Mouse (Mus musculus) liver, adult 2 months (tissue): ENCODE data around the gene Rtp4. TPM values are rescaled to one million over a fixed set of nuclear protein-coding genes. Genes with fewer than 3 reads are reported as not detected.

ENCODE experiments used
- DNase-seq: peaks from one replicate; pipeline ENCODE4 v3.0.0-alpha.2; 2011; ENCODE audit warnings: low read depth, low spot score; ENCODE audit errors: extremely low read depth
- H3K27ac ChIP-seq: fragments of 200-500 bp; replicated peaks from 2 replicates; pipeline ENCODE4 v1.5.1; 2012; ENCODE audit warnings: low read depth, mild to moderate bottlenecking, control low read depth, inconsistent platforms, low read length; ENCODE audit not compliant: insufficient read depth
- H3K27me3 ChIP-seq: fragments of 200-500 bp; 2 replicates; pipeline ENCODE4 v1.6.1; 2012; ENCODE audit warnings: mild to moderate bottlenecking, moderate library complexity, low read length, inconsistent platforms; ENCODE audit not compliant: control insufficient read depth, insufficient read depth
- H3K36me3 ChIP-seq: fragments of 200-500 bp; 2 replicates; pipeline ENCODE4 v1.6.1; 2012; ENCODE audit warnings: low read length, inconsistent platforms; ENCODE audit not compliant: control insufficient read depth, insufficient read depth
- H3K4me1 ChIP-seq: fragments of 200-500 bp; 2 replicates; pipeline ENCODE4 v1.6.1; 2011; ENCODE audit warnings: low read length; ENCODE audit not compliant: control insufficient read depth, insufficient read depth
- H3K4me3 ChIP-seq: fragments of 200-500 bp; 2 replicates; pipeline ENCODE4 v1.5.1; 2011; ENCODE audit warnings: low read depth, mild to moderate bottlenecking, control low read depth, low read length, moderate library complexity; ENCODE audit not compliant: insufficient read depth
- H3K79me2 ChIP-seq: fragments of 200-500 bp; 2 replicates; pipeline ENCODE4 v1.6.1; 2012; ENCODE audit warnings: inconsistent platforms, mild to moderate bottlenecking, low read length, moderate library complexity; ENCODE audit not compliant: control insufficient read depth, insufficient read depth
- H3K9ac ChIP-seq: fragments of 200-500 bp; 2 replicates; pipeline ENCODE4 v1.6.1; 2012; ENCODE audit warnings: low read depth, mild to moderate bottlenecking, control low read depth, inconsistent platforms, low read length
- CTCF ChIP-seq: fragments of 200-500 bp; IDR thresholded peaks from 2 replicates; pipeline ENCODE4 v1.5.1; 2011; ENCODE audit warnings: low read depth, low read length, control low read depth
- POLR2A ChIP-seq: fragments of 200-500 bp; IDR thresholded peaks from 2 replicates; pipeline ENCODE4 v1.6.1; 2011; ENCODE audit warnings: low read length, control low read depth; ENCODE audit not compliant: insufficient read depth; ENCODE audit errors: extremely low read depth
- WGBS: fragments of 180-500 bp; shearing (Covaris S2); methylation state at CpG from one replicate; pipeline ENCODE4 v1.1.7; 2018; 5-methylcytosine and 5-hydroxymethylcytosine counted together
- polyA plus RNA-seq: library from polyadenylated mRNA; depleted of rRNA; stranded (reverse); fragments of >200 nt; gene quantifications from 2 replicates; pipeline ENCODE4 v1.2.3, GENCODE M21; 2012
- total RNA-seq: library from RNA; depleted of rRNA; stranded (reverse); fragments of >200 nt; gene quantifications from 2 replicates; pipeline ENCODE4 v1.2.3, GENCODE M21; 2014

The Rtp4 gene
- total and polyA plus RNA-seq, 2 experiments, result 16.9 to 25.2 TPM

DNA sequence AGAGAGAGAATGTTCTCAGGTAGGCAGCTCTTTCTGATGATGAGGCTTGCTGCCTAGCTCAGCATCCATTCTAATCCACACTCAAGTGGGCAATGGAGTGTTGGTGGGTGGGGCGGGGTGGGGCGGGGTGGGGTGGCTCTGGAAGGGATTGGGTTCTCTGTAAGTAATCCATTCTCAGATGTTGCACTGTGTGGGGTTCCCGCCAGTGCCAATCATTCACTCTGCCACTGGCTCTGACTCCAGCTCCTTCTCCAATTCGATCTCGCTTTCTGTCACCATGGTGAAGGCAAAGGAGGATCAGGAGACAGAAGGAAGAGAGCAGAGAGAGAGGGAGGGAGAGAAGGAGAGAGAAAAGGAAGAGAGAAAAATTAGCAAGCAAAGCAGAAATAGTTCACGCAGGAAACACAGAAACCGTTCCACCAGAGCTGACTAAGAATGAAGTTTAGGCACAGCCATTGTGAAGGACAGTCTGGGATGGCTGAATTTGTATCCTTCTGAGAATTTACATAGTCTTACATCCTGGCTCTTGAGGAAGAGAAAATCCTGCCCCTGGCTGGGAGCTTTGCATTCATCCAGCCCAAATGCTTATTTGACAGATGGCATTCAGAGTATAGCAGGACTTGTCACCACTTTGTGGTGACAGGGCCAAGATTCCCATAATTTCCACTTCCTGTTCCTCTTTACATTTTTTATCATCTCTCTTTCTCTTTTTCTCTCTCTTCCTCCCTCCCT, 40.1 kb upstream of the Rtp4 start:
- Histone ChIP-seq H3K27me3 (no peaks in the 10 kb centered on the region), H3K27ac (no peak overlapping the region), H3K4me3 (no peak overlapping the region), H3K36me3 (peaks cover 61% of the 10 kb centered on the region), H3K9ac (no peak overlapping the region), H3K79me2 (no peaks in the 10 kb centered on the region), H3K4me1 (no peaks in the 10 kb centered on the region)
- no peak for TF ChIP-seq POLR2A
- no peak for TF ChIP-seq CTCF
- WGBS, result 95% methylated on average over 7 of the region's 7 CpGs
- DNase-seq, result no peak

DNA sequence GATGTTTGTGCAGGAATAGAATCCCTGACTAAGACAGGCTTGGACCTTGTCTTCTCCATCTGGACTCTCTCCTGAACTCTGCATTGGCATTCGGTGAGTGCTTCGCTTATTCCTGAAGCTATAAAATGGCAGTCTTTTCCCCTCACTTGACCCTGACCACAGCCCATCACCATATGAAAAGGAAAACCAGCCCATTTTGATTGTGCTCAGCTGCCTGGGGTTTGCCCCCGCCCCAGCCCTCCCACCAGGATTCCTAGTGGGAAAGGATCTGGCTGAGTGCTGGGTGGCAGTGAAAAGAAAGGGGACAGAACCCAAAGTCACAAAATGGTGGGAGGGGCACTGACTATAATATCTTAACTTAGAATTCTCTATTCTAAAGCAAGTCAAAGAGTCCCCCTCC, 37.9 kb upstream of the Rtp4 start:
- Histone ChIP-seq H3K4me1 (no peaks in the 10 kb centered on the region), H3K79me2 (no peaks in the 10 kb centered on the region), H3K27me3 (no peaks in the 10 kb centered on the region), H3K27ac (no peak overlapping the region), H3K4me3 (no peak overlapping the region), H3K36me3 (peaks cover 58% of the 10 kb centered on the region), H3K9ac (no peak overlapping the region)
- no peak for TF ChIP-seq CTCF
- TF ChIP-seq POLR2A, result no peak
- 96% methylated on average over 3 of the region's 3 CpGs for WGBS
- no peak for DNase-seq

DNA sequence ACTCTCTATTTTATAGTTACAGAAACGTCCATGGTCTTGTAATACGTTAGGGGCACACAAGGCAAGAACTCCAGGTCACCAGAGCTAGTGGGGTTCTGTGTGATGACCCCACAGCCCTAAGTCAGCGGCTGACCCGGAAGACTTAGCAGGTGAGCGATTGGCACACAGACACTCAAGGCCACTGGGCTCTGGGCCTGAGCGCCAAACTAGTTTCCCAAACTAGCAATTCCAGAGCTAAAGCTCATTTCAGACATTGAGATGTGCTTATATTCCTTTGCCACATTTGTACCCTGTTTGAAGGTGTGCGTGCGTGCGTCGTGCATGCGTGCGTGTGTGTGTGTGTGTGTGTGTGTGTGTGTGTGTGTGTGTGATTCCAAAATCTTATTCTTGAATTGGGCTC, 37.2 kb upstream of the Rtp4 start:
- Histone ChIP-seq H3K9ac (no peak overlapping the region), H3K4me1 (no peaks in the 10 kb centered on the region), H3K36me3 (peaks cover 59% of the 10 kb centered on the region), H3K27ac (no peak overlapping the region), H3K4me3 (no peak overlapping the region), H3K79me2 (no peaks in the 10 kb centered on the region), H3K27me3 (no peaks in the 10 kb centered on the region)
- TF ChIP-seq CTCF (no peak), POLR2A (no peak)
- DNase-seq, result no peak
- WGBS, result 88% methylated on average over 12 of the region's 12 CpGs

DNA sequence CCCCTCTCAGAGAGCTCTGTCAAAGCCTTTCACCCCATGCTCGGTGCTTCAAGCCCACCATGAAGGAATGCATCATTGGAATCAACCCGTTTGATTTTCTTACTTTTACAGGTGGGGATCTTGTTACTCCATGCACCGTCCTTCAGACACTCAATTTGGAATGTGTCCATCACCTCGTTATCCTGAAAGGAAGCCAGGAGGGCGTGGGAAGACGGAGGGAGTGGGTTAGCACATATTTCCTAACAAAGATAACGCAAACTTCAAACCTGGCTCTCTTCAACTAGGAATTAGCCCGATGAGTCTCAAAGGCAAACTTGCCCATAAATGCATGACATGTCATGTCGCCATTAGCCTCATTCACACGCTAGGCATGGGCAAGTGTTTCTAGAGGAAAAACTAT, 36.8 kb upstream of the Rtp4 start:
- no peak for DNase-seq
- 86% methylated on average over 10 of the region's 10 CpGs for whole genome bisulfite sequencing
- H3K4me1 ChIP-seq, result no peaks in the 10 kb centered on the region
- TF ChIP-seq CTCF (no peak), POLR2A (no peak)
- no peak overlapping the region for H3K9ac ChIP-seq
- H3K27me3 ChIP-seq, result no peaks in the 10 kb centered on the region
- no peak overlapping the region for H3K27ac ChIP-seq
- H3K36me3 ChIP-seq, result peaks cover 58% of the 10 kb centered on the region
- no peaks in the 10 kb centered on the region for H3K79me2 ChIP-seq
- no peak overlapping the region for H3K4me3 ChIP-seq

DNA sequence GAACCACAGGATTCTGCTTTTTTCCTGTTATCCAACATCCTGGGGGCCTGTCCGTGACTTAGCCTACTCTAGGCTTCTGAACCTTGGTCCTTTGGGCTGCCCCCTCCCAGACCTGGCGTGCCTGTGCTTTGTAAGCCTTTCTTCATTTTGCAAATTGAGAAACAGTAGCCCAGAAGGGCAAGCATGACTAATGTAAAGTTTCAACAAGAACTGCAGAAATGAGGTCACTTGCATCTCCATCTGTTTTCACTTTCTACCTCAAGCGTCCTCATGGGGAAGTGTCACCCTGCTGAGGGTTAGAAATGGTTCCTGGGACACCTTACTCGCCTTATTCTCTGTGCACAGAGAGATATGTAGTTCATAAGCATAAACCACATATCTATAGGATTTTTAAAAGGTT, 27.3 kb upstream of the Rtp4 start:
- Histone ChIP-seq H3K27ac (no peak overlapping the region), H3K4me3 (no peak overlapping the region), H3K4me1 (peaks cover 14% of the 10 kb centered on the region), H3K27me3 (no peaks in the 10 kb centered on the region), H3K36me3 (peaks cover 54% of the 10 kb centered on the region), H3K79me2 (no peaks in the 10 kb centered on the region), H3K9ac (no peak overlapping the region)
- TF ChIP-seq POLR2A, result no peak
- no peak for TF ChIP-seq CTCF
- WGBS, result 93% methylated on average over 4 of the region's 4 CpGs
- DNase-seq, result no peak

DNA sequence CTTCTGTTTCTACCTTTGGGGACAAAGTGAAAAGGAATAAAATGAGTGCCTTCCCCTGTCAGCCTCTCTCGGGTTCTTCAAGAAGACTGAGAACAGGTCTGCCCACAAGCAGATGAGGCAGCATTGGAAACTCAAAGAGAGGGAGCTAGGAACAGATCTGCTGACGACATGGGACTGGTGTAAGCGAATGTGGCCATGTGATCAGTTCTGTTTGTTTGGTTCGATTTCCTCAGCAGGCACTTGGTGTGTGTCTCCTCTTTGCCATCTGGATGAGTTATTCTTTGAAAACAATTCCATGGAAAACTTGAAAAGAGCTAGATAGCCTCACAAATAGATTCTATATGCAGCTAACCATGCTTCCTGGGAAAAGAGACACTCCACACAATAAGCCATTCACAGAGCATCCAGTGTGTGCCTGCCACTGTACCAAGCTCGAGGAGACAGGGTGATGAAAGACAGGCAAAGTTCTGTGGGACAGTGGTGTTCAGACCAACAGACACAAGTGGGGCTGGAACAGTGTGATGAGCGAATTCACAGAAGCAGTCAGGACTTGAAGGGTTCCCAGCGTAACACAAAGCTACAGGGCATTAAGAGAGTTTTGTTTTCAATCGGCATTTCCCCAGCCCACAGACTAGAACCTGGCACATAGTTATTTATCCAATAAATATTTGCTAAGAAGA, 23.7 kb upstream of the Rtp4 start:
- H3K27ac ChIP-seq, result peak overlapping the region; percentile 76

More for the DNA sequence above, 23.7 kb upstream of the Rtp4 start:
- peaks cover 37% of the 10 kb centered on the region for H3K36me3 ChIP-seq
- no peak overlapping the region for H3K4me3 ChIP-seq
- H3K79me2 ChIP-seq, result no peaks in the 10 kb centered on the region
- peak; percentile 72 for DNase-seq
- no peaks in the 10 kb centered on the region for H3K27me3 ChIP-seq
- H3K9ac ChIP-seq, result 0 out of 2 replicates have a peak overlapping the region, but pooled peaks have one; percentile 10
- WGBS, result 38% methylated on average over 8 of the region's 8 CpGs
- TF ChIP-seq CTCF (no peak), POLR2A (no peak)
- H3K4me1 ChIP-seq, result peaks cover 44% of the 10 kb centered on the region
